In genomic region chr11:120795756-120796613, GRCm38 (mm10) we compare ENCODE assay signal across 8 mouse cellular contexts. TPM values are rescaled to one million over a fixed set of nuclear protein-coding genes. Genes with fewer than 3 reads are reported as not detected.
DNase-seq lines count a peak whose midpoint lies in the region; ATAC-seq and TF ChIP-seq lines count a peak whose summit lies in the region.

TSS of gene Dus1l (minus strand) at chr11:120796403.

- peak within 1 kb of the TSS; percentile 87 for H3K4me3 ChIP-seq in forebrain, embryonic 15.5 days
- H3K4me3 ChIP-seq in lung, adult 2 months (replicated peaks; ENCODE audit: extremely low read depth, low read depth, low read length) = peak within 1 kb of the TSS; percentile 87

- TF ChIP-seq CTCF in lung, adult 2 months (IDR thresholded peaks at IDR 0.05; ENCODE audit: insufficient read depth, low read length) = no peak

- peak; percentile 87 for TF ChIP-seq POLR2A in lung, adult 2 months (IDR thresholded peaks at IDR 0.05; ENCODE audit: borderline replicate concordance, extremely low read depth, low read depth, low read length)

- no peaks in the 10 kb centered on the region for H3K27me3 ChIP-seq in forebrain, embryonic 15.5 days

- ATAC-seq in forebrain, embryonic 15.5 days (replicated peaks) = peak; percentile 90
- peak; percentile 90 for ATAC-seq in neutrophil, adult 5-6 weeks (ENCODE audit: extremely low read depth, insufficient number of reproducible peaks, low FRiP score, poor library complexity, severe bottlenecking)

- DNase-seq in ES-CJ7 (ENCODE audit: low read depth, low spot score) = peak; percentile 98
- peak; percentile 97 for DNase-seq in cerebellum, adult 11 months
- DNase-seq in heart, postnatal 25 days (ENCODE audit: low spot score) = peak; percentile 89
- DNase-seq in layer of hippocampus, adult 18-20 months (ENCODE audit: low spot score in 2 of 2) = peak; percentile 94 to 98
- DNase-seq in lung, adult 2 months = peak; percentile 97
- peak; percentile 89 to 90 for DNase-seq in thymus, adult 18-20 months

- peaks cover 25% of the 10 kb centered on the region for H3K4me1 ChIP-seq in forebrain, embryonic 15.5 days
- peaks cover 17% of the 10 kb centered on the region for H3K4me1 ChIP-seq in lung, adult 2 months (ENCODE audit: control insufficient read depth, insufficient read depth, low read length)

- no peaks in the 10 kb centered on the region for H3K9me3 ChIP-seq in forebrain, embryonic 15.5 days

- intact Hi-C loops in heart, postnatal 25 days (cut with DNase I) = loop anchor here (1.0 kb wide), 1 partner anchor 12 kb away; the partner anchor contains the start of genes Gps1 and Rfng

- H3K4me2 ChIP-seq in forebrain, embryonic 15.5 days (replicated peaks) = peak within 1 kb of the TSS; percentile 95

- H3K36me3 ChIP-seq in forebrain, embryonic 15.5 days = peaks cover 29% of the 10 kb centered on the region

- H3K9ac ChIP-seq in forebrain, embryonic 15.5 days (replicated peaks) = peak within 1 kb of the TSS; percentile 93

- peak within 1 kb of the TSS; percentile 88 for H3K27ac ChIP-seq in forebrain, embryonic 15.5 days (replicated peaks)

- WGBS in forebrain, embryonic 15.5 days = 2% methylated on average over 59 of the region's 59 CpGs
- WGBS in lung, adult 2 months = 1% methylated on average over 59 of the region's 59 CpGs

RNA-seq across cellular contexts. Expression of gene Dus1l, which starts in this region (rescaled TPM):
- polyA plus RNA-seq in forebrain, embryonic 15.5 days (2015; fragmentation: Nextera tagmentation; extraction: Ambion mirVana) = 50.0 and 50.1 TPM in 2 replicates
- 10 to 100 TPM; 26.8 to 27.8 TPM for total RNA-seq in heart, postnatal 25 days (2021)
- 10 to 100 TPM; 40.1 to 40.4 TPM for total RNA-seq in layer of hippocampus, adult 18-20 months (2021)
- 32.0 and 35.4 TPM in 2 replicates for polyA plus RNA-seq in lung, adult 2 months (2012; rRNA removed)
- total RNA-seq in neutrophil, adult 5-6 weeks (2017) = 30.9 and 32.5 TPM in 2 replicates

Comparison
In these comparisons a context has a peak if more than half of its experiments do, and no peak if none do; other contexts are left out.
1. Peak in every context shown above with its lines: DNase-seq, ATAC-seq, H3K4me3 ChIP-seq and H3K27ac ChIP-seq.